ENCODE assay signal across 12 mouse cellular contexts in genomic region chr17:7265705-7266368, GRCm38 (mm10). TPM values are rescaled to one million over a fixed set of nuclear protein-coding genes. Genes with fewer than 3 reads are reported as not detected.
DNase-seq lines count a peak whose midpoint lies in the region; ATAC-seq and TF ChIP-seq lines count a peak whose summit lies in the region.
"Had no signal": no experiment of that assay in that cellular context is flagged by ENCODE, and none has a peak within 500 bp of the region (broad histone marks: within the 10 kb centered on the region; RNA-seq: fewer than 3 reads in every experiment).

No protein-coding gene starts in this region.

- peaks cover 72% of the 10 kb centered on the region for H3K4me1 ChIP-seq in heart, embryonic 15.5 days (replicated peaks)
- H3K4me1 ChIP-seq in lung, embryonic 14.5 days (ENCODE audit: insufficient read depth): peaks cover 19% of the 10 kb centered on the region
- H3K4me1 ChIP-seq in embryonic facial prominence, embryonic 15.5 days: peaks cover 28% of the 10 kb centered on the region
- H3K4me1 ChIP-seq in midbrain, embryonic 14.5 days (ENCODE audit: control insufficient read depth, insufficient read depth, low read length): peaks cover 13% of the 10 kb centered on the region

- intact Hi-C loops in heart, postnatal 14 days (cut with DNase I): no loop called here

- DNase-seq in heart, postnatal 14 days: no peak
- DNase-seq in lung, embryonic 14.5 days: peak; percentile 65
- no peak for DNase-seq in lung, postnatal 10 days
- DNase-seq in midbrain, embryonic 14.5 days: peak; percentile 43
- no peak for DNase-seq in thymus, postnatal 14 days
- DNase-seq: liver; lung, postnatal 36 days; right cerebral cortex, postnatal 25 days had no signal

- H3K4me2 ChIP-seq in heart, embryonic 15.5 days: no peak overlapping the region
- 0 out of 2 replicates have a peak overlapping the region, but pooled peaks have one; percentile 7 for H3K4me2 ChIP-seq in lung, embryonic 14.5 days
- H3K4me2 ChIP-seq in embryonic facial prominence, embryonic 15.5 days (replicated peaks): no peak overlapping the region
- H3K4me2 ChIP-seq in midbrain, embryonic 14.5 days (ENCODE audit: low read length): no peak overlapping the region
- H3K4me2 ChIP-seq: neural tube, embryonic 12.5 days had no signal

- no peaks in the 10 kb centered on the region for H3K36me3 ChIP-seq in heart, embryonic 15.5 days
- no peaks in the 10 kb centered on the region for H3K36me3 ChIP-seq in lung, embryonic 14.5 days (ENCODE audit: insufficient read depth)
- 0 out of 2 replicates have a peak, but pooled peaks cover 3% of the 10 kb centered on the region for H3K36me3 ChIP-seq in embryonic facial prominence, embryonic 15.5 days
- H3K36me3 ChIP-seq in midbrain, embryonic 14.5 days (ENCODE audit: control insufficient read depth, insufficient read depth, low read length): no peaks in the 10 kb centered on the region; the same call in 1 of the 2 replicates

- ATAC-seq in heart, embryonic 15.5 days (replicated peaks; ENCODE audit: insufficient number of reproducible peaks, insufficient read depth, low FRiP score, low read depth): no peak
- no peak for ATAC-seq in lung, embryonic 14.5 days (ENCODE audit: insufficient read depth)
- no peak for ATAC-seq in embryonic facial prominence, embryonic 15.5 days (ENCODE audit: insufficient number of reproducible peaks, low FRiP score, low TSS enrichment, low read depth)
- no peak for ATAC-seq in midbrain, embryonic 14.5 days (ENCODE audit: low FRiP score, low TSS enrichment)

- 0 out of 2 replicates have a peak overlapping the region, but pooled peaks have one; percentile 5 for H3K9ac ChIP-seq in heart, embryonic 15.5 days
- H3K9ac ChIP-seq in lung, embryonic 14.5 days: no peak overlapping the region
- no peak overlapping the region for H3K9ac ChIP-seq in embryonic facial prominence, embryonic 15.5 days
- H3K9ac ChIP-seq in midbrain, embryonic 14.5 days (replicated peaks; ENCODE audit: low read length): no peak overlapping the region
- H3K9ac ChIP-seq: neural tube, embryonic 12.5 days had no signal

- no peaks in the 10 kb centered on the region for H3K27me3 ChIP-seq in heart, embryonic 15.5 days
- H3K27me3 ChIP-seq in lung, embryonic 14.5 days (ENCODE audit: insufficient read depth, low read length): no peaks in the 10 kb centered on the region
- H3K27me3 ChIP-seq in embryonic facial prominence, embryonic 15.5 days: no peaks in the 10 kb centered on the region
- no peaks in the 10 kb centered on the region for H3K27me3 ChIP-seq in midbrain, embryonic 14.5 days (ENCODE audit: control insufficient read depth, insufficient read depth, low read length)
- H3K27me3 ChIP-seq: neural tube, embryonic 12.5 days had no signal

- WGBS in heart, embryonic 15.5 days: 35% methylated on average over 12 of the region's 12 CpGs
- WGBS in lung, embryonic 14.5 days: 30% methylated on average over 12 of the region's 12 CpGs
- WGBS in embryonic facial prominence, embryonic 15.5 days: 43% methylated on average over 12 of the region's 12 CpGs
- 41% methylated on average over 12 of the region's 12 CpGs for WGBS in midbrain, embryonic 14.5 days

- TF ChIP-seq CTCF in lung, embryonic 14.5 days (IDR thresholded peaks at IDR 0.05; ENCODE audit: low read depth): no peak

- H3K4me3 ChIP-seq in heart, embryonic 15.5 days: no peak overlapping the region
- H3K4me3 ChIP-seq in lung, embryonic 14.5 days (ENCODE audit: low read depth, low read length): no peak overlapping the region
- H3K4me3 ChIP-seq in embryonic facial prominence, embryonic 15.5 days (replicated peaks): no peak overlapping the region
- no peak overlapping the region for H3K4me3 ChIP-seq in midbrain, embryonic 14.5 days (replicated peaks; ENCODE audit: low read depth, low read length)
- H3K4me3 ChIP-seq: neural tube, embryonic 12.5 days had no signal

- peak overlapping the region; percentile 89 for H3K27ac ChIP-seq in heart, embryonic 15.5 days
- H3K27ac ChIP-seq in lung, embryonic 14.5 days (ENCODE audit: low read depth): no peak overlapping the region; the same call in 1 of the 2 replicates
- peak overlapping the region; percentile 34; the same call in 1 of the 2 replicates for H3K27ac ChIP-seq in embryonic facial prominence, embryonic 15.5 days (replicated peaks)
- no peak overlapping the region for H3K27ac ChIP-seq in midbrain, embryonic 14.5 days (replicated peaks; ENCODE audit: low read depth, low read length)
- H3K27ac ChIP-seq: neural tube, embryonic 12.5 days had no signal

- no peaks in the 10 kb centered on the region for H3K9me3 ChIP-seq in heart, embryonic 15.5 days (replicated peaks)
- H3K9me3 ChIP-seq in lung, embryonic 14.5 days (ENCODE audit: low read depth, low read length): no peaks in the 10 kb centered on the region
- H3K9me3 ChIP-seq in embryonic facial prominence, embryonic 15.5 days (replicated peaks): no peaks in the 10 kb centered on the region
- no peaks in the 10 kb centered on the region for H3K9me3 ChIP-seq in midbrain, embryonic 14.5 days (ENCODE audit: control insufficient read depth, low read length)
- H3K9me3 ChIP-seq: neural tube, embryonic 12.5 days had no signal

RNA-seq across cellular contexts. Expression of gene Tcp10a, which starts 58.6 kb away (rescaled TPM):
- not detected in 2 replicates for polyA plus RNA-seq in heart, embryonic 15.5 days (2015; fragmentation: Nextera tagmentation; extraction: Ambion mirVana)
- not detected for total RNA-seq in heart, postnatal 14 days (2021)
- polyA plus RNA-seq in lung, embryonic 14.5 days (2014; fragmentation: Nextera tagmentation; extraction: Ambion mirVana): not detected in 2 replicates
- polyA plus RNA-seq in embryonic facial prominence, embryonic 15.5 days (2015; fragmentation: Nextera tagmentation; extraction: Ambion mirVana): not detected in 2 replicates
- polyA plus RNA-seq in midbrain, embryonic 14.5 days (2014; fragmentation: Nextera tagmentation; extraction: Ambion mirVana): not detected in 2 replicates
- total RNA-seq: heart, postnatal 10 days had no signal
- polyA plus RNA-seq: neural tube, embryonic 12.5 days had no signal

Comparison
In these comparisons a context has a peak if more than half of its experiments do, and no peak if none do; other contexts are left out.
1. DNase-seq: peak in lung, embryonic 14.5 days (single experiment) and midbrain, embryonic 14.5 days (single experiment); none in heart, postnatal 14 days (0 of 2), lung, postnatal 10 days (single experiment) and thymus, postnatal 14 days (single experiment).
2. H3K27ac ChIP-seq: peak in heart, embryonic 15.5 days (single experiment) and embryonic facial prominence, embryonic 15.5 days (single experiment); none in lung, embryonic 14.5 days (single experiment) and midbrain, embryonic 14.5 days (single experiment).